Mouse (Mus musculus) large intestine, adult 2 months (tissue): ENCODE data around the gene Rundc3a. TPM values are rescaled to one million over a fixed set of nuclear protein-coding genes. Genes with fewer than 3 reads are reported as not detected.

Experiments
- DNase-seq: peaks from one replicate; pipeline ENCODE4 v3.0.0-alpha.2; 2012; ENCODE audit warnings: low read depth, low spot score
- WGBS: fragments of 180-500 bp; shearing (Covaris S2); methylation state at CpG from one replicate; pipeline ENCODE4 v1.1.7; 2018; 5-methylcytosine and 5-hydroxymethylcytosine counted together
- polyA plus RNA-seq: library from polyadenylated mRNA; depleted of rRNA; stranded (reverse); fragments of >200 nt; gene quantifications from 2 replicates; pipeline ENCODE4 v1.2.3, GENCODE M21; 2012; rRNA removed

Gene Rundc3a
- polyA plus RNA-seq, 1 experiment: 4.6 TPM

- DNase-seq: no peak
- 73% methylated on average over 12 of the region's 12 CpGs for WGBS
Observed at GRCm38 (mm10) chr11:102443740-102444139, 50.5 kb downstream of the Rundc3a start.

- WGBS: 66% methylated on average over 3 of the region's 3 CpGs
- DNase-seq: no peak
Observed at GRCm38 (mm10) chr11:102444321-102444720, 51.1 kb downstream of the Rundc3a start.

GRCm38 (mm10) chr11:102444781-102445180 lies 51.6 kb downstream of the Rundc3a start:
- 35% methylated on average over 6 of the region's 6 CpGs for WGBS

GRCm38 (mm10) chr11:102445264-102445890 lies 52.2 kb downstream of the Rundc3a start:
- 23% methylated on average over 10 of the region's 10 CpGs for WGBS
- no peak for DNase-seq

More at GRCm38 (mm10) chr11:102444781-102445180, 51.6 kb downstream of the Rundc3a start:
- no peak for DNase-seq

- DNase-seq: no peak
Observed at GRCm38 (mm10) chr11:102445891-102446361, 52.7 kb downstream of the Rundc3a start.

GRCm38 (mm10) chr11:102446581-102447461 lies 53.6 kb downstream of the Rundc3a start:
- 1% methylated on average over 49 of the region's 49 CpGs for WGBS
- DNase-seq: no peak

More at GRCm38 (mm10) chr11:102445891-102446361, 52.7 kb downstream of the Rundc3a start:
- WGBS: 28% methylated on average over 7 of the region's 7 CpGs

- no peak for DNase-seq
- under 1% methylated on average over 40 of the region's 40 CpGs for WGBS
Observed at GRCm38 (mm10) chr11:102447497-102447896, 54.3 kb downstream of the Rundc3a start, which contains the start of gene Fam171a2. Gene Fam171a2, minus strand, starts transcription at chr11:102447682.

- 24% methylated on average over 8 of the region's 8 CpGs for WGBS
- DNase-seq: no peak
Observed at GRCm38 (mm10) chr11:102448327-102448726, 55.1 kb downstream of the Rundc3a start.

- DNase-seq: no peak
- 39% methylated on average over 17 of the region's 17 CpGs for WGBS
Observed at GRCm38 (mm10) chr11:102449043-102450008, 56.1 kb downstream of the Rundc3a start.

Other genes with a start within 250 kb of the Rundc3a start
- 48.7 and 73.1 TPM in 2 replicates for gene Nags, start 247.9 kb upstream of the Rundc3a start, polyA plus RNA-seq
- gene Tmem101, start 237.0 kb upstream of the Rundc3a start, polyA plus RNA-seq: 15.9 and 16.7 TPM in 2 replicates
- gene Lsm12, start 208.1 kb upstream of the Rundc3a start, polyA plus RNA-seq: 33.9 and 45.9 TPM in 2 replicates
- 72.0 and 72.6 TPM in 2 replicates for gene G6pc3, start 203.8 kb upstream of the Rundc3a start, polyA plus RNA-seq
- gene Hdac5, start 163.2 kb upstream of the Rundc3a start, polyA plus RNA-seq: 30.3 TPM in 2 replicates
- gene BC030867, start 144.5 kb upstream of the Rundc3a start, polyA plus RNA-seq: 7.2 and 9.3 TPM in 2 replicates
- gene Asb16, start 124.7 kb upstream of the Rundc3a start, polyA plus RNA-seq: 0.47 and 0.55 TPM in 2 replicates
- gene Tmub2, start 108.5 kb upstream of the Rundc3a start, polyA plus RNA-seq: 54.5 and 65.4 TPM in 2 replicates
- gene Atxn7l3, start 96.8 kb upstream of the Rundc3a start, polyA plus RNA-seq: 32.7 and 33.6 TPM in 2 replicates
- 22.0 and 22.5 TPM in 2 replicates for gene Ubtf, start 73.7 kb upstream of the Rundc3a start, polyA plus RNA-seq
- gene Slc4a1, start 27.2 kb upstream of the Rundc3a start, polyA plus RNA-seq: 0.01 and 0.10 TPM in 2 replicates
- gene Slc25a39, start 14.5 kb downstream of the Rundc3a start, polyA plus RNA-seq: 332 and 343 TPM in 2 replicates
- gene Grn, start 36.9 kb downstream of the Rundc3a start, polyA plus RNA-seq: 110 and 122 TPM in 2 replicates
- gene Fam171a2, start 54.3 kb downstream of the Rundc3a start, polyA plus RNA-seq: 2.1 and 3.9 TPM in 2 replicates
- 1.9 and 3.4 TPM in 2 replicates for gene Itga2b, start 76.7 kb downstream of the Rundc3a start, polyA plus RNA-seq
- 9.0 and 15.9 TPM in 2 replicates for gene Gpatch8, start 163.0 kb downstream of the Rundc3a start, polyA plus RNA-seq
- 2.0 and 2.7 TPM in 2 replicates for gene Gm11627, start 186.1 kb downstream of the Rundc3a start, polyA plus RNA-seq
- gene Fzd2, start 211.0 kb downstream of the Rundc3a start, polyA plus RNA-seq: 9.5 and 10.2 TPM in 2 replicates